Mouse (Mus musculus) heart, adult 2 months (tissue): ENCODE results near the gene Sema4a.

ENCODE experiments used
- CTCF ChIP-seq: fragments of 200-600 bp; IDR thresholded peaks from 2 replicates; pipeline ENCODE4 v1.8.1; 2022; ENCODE audit warnings: antibody characterized with exemption, mild to moderate bottlenecking, moderate library complexity
- EP300 ChIP-seq: fragments of 200-500 bp; IDR thresholded peaks from 2 replicates; pipeline ENCODE4 v1.6.1; 2011; ENCODE audit warnings: low read depth, low read length, control low read depth; ENCODE audit not compliant: insufficient read depth
- POLR2A ChIP-seq: fragments of 200-500 bp; IDR thresholded peaks from 2 replicates; pipeline ENCODE4 v1.6.1; 2011; ENCODE audit warnings: mild to moderate bottlenecking, low read depth, low read length, control low read depth; ENCODE audit not compliant: insufficient read depth

GRCm38 (mm10) chr3:88473571-88473970, 12.6 kb upstream of the Sema4a start:
- TF ChIP-seq CTCF (no peak), POLR2A (no peak), EP300 (no peak)
